Mouse (Mus musculus): ENCODE data around the gene Scn1a. TPM values are rescaled to one million over a fixed set of nuclear protein-coding genes. Genes with fewer than 3 reads are reported as not detected.

Scn1a gene
- 0.41 and 0.57 TPM in 2 replicates for polyA plus RNA-seq (2015; fragmentation: Nextera tagmentation; extraction: Ambion mirVana)

DNA sequence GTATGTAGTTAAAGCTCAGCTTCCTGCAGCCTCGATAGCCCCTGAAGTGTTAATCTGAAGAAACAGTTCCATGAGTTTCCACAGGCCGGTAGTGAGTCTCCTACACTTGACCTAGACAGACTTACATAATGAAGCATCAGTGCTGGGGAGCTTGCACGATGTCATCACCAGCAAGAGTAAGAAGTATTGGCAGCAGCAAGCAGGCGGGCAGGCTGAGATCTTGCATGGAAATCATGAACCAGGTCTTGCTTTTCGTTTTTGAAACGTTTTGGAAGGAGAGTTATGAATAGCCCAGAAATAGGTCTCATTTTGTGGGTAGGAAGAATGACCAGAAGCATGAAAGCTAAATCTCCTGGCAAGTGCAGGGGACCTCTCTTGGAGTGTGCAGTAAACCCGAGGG, at the start of gene Scn1a:
Scn1a (minus strand) TSS at position 130 of the 400 bp plus-strand sequence.
- no peak for DNase-seq (ENCODE audit: low spot score)

DNA sequence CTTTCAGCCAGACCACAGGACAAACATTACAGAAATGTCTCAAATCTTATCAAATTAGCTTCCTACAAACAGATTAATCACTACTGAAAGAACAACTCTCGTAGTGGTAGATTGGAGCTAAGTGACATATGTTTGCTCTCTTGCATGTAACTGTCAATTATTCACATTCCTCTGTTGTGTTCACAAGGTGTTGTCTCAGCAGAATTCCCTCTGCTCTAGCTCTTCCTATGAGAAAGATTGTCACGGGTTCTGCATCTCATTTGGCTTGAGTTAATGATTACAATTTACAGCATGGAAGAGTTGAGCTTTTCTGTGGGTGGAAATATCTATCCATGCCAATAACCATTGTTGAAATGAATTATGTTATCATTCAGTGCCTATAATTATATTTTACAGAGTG, 37.8 kb upstream of the Scn1a start:
- DNase-seq (ENCODE audit: low spot score), result no peak

DNA sequence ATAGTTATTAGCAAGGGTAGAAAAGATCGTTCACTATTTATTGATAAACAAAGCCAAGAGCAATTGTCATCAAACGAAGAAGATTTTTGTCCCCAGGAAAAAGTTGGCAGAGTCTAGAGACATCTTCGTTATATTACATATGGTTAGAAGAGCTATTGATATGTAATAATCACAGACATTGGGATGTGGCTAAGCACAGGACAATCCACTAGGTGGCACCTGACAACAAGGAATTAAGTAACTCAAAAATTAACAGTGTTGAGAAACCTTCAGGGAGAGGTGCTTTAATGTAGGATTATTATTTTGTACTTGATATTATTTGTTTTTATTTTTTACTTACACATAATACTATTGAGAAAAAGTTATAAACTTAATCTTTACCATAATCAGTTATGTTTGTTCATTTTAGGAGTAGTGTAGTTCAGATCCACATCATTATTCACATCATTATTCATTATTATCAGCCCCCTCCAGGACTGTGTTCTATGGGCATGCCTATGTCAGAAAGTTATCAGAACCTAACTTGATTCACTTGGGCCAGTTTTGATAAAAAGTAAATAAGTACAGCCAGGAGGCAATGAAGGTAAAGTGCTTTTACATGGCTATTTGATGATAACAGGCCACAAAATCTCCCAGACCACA, 32.7 kb upstream of the Scn1a start:
- no peak for DNase-seq (ENCODE audit: low spot score)

DNA sequence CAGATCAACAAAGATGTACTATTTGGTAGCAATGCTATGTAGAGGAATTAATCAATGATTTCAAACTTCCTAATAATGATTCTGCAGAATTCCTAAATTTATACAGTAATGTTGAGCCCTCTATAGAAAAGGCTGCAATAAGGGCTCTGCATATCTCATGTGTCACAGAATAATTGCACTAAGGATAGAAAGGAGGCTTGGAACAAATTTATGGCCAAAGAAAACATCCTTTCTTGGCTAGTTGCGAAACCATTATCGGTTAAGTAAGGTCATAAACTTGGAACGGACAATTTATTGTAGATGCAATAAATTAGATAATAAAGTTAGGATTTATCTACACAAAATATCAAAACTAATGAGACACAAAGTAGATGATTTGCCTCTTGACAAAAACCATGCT, 24.8 kb upstream of the Scn1a start:
- no peak for DNase-seq (ENCODE audit: low spot score)

DNA sequence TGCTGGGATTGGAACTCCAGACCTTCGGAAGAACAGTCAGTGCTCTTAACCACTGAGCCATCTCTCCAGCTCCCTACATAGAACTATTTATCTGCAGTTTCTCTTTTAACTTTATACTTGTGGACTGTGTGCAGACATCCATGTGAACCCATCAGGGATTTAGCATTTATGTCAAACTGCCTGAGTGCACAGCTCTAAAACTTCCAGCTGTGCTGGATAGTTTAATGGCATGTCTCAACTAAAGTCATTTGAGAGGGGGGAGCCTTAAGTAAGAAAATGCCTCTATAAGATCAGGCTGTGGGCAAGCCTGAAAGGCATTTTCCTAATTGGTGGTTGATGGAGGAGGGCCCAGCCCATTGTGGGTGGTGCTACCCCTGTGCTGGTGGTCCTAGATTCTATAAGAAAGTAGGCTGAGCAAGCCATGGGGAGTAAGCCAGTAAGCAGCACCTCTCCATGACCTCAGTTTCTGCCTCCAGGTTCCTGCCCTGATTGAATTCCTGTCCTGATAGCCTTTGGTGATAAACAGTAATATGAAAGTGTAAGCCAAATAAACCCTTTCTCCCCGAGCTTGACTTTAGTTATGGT, 24.3 kb upstream of the Scn1a start:
- DNase-seq (ENCODE audit: low spot score), result no peak

DNA sequence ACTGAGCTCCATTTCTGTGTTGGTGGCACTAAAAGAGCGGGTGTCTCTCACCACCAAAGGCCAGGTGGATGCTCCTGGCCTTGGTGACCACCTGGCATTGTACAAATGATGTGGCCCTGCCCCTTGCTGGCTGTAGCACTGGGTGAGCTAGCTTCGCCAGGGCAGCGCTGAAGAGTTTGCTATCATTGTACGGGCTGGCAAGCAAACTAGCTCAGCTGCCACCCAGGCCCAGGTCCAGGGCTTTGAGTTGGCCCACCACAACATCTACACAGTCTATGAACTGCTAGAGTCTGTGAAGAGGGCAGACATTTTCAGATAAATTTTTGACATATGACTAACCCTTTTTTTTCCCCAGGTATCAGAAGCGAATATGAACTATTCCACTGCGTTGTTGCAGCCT, 23.3 kb upstream of the Scn1a start:
- no peak for DNase-seq (ENCODE audit: low spot score)

DNA sequence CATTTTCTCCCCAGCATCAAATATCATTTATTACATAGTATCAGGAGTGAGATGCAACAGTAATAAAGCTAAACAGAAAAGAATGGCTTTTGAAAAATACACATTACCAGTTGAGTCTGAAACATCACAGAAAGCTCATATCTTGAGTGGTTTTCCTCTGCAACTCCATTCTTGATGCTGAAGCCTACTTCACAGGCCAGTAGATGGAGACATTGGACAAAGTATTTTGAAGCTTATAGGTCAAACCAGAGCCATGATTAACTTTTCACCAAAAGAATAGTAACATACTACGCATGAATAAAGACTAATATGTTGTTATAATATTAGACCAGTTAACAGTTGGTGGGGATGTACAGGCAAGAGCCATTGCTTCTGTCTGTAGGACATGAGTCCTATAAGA, 21.8 kb upstream of the Scn1a start:
- DNase-seq (ENCODE audit: low spot score), result no peak

DNA sequence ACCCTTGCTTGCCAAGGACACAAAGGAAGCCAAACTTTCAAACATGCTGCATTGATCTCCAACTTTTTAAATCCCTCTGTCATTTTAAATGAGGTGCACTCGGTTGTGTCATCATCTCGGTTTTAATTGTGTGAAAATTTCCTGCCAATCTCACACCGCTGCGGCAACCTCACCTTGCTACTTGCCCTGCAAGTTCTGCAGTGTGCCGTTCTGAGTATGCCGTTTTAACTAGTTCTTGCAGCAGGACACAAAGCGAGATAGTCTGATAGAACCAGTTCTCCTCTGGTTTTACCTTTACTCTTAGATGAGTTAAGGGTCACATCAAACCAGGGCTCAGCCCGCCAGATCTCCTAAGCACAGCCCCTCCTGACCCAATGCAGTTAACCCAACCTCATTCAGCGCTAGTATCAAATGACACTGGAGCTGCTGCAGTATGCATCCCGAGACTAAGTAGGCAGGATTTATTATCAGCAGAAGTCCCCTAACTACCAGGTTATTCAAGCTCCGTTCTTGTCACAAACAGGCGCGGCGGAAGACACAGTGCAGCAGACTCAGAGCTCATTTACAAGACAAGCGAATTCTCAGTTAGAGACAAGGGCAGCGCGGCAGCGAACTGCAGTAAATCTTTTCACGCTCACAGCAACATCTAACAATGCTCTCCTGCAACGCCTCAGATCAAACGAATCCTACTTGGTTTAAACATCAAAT, 722 bp downstream of the Scn1a start:
- DNase-seq (ENCODE audit: low spot score), result no peak

DNA sequence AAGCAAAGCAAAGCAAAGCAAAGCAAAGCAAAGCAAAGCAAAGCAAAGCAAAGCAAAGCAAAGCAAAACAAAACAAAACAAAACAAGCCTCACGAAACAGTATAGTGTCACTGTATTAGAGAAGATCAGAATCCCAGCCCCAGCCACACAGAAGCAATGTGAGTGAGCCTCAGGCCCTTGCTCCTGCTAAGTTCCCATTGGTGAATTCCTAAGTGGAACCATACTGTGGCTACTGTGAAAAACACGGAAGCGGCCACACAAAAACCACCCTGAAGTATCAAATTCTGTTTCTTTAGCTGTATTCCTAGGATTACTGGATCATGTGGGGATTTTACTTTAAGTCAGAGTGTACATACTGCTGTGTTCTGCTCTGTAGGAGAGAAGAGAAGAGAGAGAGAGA, 4.4 kb downstream of the Scn1a start:
- DNase-seq (ENCODE audit: low spot score), result no peak

DNA sequence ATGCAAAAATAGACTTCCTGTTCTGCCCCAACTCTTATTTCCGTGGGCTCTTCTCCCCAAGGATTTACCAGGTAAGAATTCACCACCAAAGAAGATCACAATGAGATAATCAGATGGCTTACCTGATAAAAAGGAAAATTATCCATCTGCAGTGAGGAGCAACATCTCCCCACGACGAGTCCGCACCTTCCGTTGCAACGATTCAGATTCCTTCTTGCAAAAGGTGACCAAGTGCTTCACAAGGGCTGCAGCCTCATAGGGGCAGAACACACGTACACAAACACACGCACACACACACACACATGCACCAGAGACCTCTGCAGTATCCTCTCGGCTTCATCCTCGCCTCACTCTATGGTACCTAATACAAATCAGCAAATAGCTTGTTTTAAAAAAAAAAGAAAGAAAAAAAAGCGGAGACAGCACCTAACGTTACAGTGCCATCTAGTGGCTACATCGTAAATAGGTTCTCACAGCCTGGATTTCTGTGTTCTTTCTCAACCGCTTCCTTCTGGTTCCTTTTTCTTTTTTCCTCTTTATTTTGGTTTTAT, 30.8 kb downstream of the Scn1a start:
- peak; percentile 30 for DNase-seq (ENCODE audit: low spot score)

DNA sequence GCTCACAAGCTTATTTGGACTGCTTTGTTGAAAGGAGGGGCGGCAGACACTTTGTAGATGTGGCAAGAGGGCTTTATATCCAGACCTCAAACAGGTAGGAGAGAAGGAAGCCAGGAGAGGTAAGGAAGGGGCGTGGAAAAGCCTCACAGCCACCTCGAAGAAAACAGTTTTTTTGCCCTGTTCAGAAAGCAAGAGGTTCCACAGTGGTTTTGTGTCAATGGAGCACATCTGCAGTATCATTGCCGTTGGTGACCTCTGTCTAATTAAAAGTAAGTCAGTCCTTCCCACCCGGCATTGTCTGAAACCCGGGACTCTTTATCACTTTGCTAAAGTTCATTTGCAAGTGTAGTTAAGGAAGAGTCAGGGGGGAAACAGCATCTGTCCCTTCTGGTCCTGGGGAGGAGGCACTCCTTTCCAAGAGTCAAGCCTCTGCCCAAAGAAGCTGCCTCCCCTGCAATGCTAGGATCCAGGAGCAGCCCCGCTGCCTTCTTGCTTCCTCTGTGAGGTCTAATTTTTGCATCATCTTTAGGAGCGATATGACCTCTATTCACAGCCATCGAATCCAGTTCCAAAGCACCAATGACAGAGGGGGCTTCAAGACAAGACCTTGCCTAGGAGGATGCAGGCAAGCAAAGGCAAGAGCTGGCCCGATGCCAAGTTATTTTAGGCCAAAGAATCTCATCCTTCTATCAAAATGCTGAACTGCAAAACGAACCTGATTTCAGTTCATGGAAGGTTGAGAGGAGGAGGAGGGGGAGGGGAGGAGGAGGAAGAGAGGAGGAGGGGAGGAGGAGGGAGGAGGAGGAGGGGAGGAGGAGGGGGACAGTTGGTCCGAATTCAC, 31.5 kb downstream of the Scn1a start:
- DNase-seq (ENCODE audit: low spot score), result no peak

DNA sequence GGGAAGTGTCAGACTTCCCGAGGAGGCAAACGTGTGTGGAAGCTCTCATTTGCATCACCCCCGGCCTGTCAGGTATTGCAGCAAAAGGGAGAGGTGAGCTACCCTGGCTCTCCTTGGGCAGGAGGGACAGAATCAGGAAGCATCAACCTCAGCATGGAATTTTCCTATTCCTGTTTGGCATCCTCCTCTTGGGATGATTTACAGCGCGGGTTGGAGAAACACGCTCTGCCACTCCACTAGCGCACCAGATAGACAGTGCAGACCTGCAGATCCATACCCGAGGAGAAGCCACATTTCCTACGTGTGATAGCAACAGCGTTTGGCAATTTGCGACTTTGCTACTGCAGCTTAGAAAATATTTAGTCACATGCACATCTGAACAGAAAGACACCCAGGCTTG, 32.2 kb downstream of the Scn1a start:
- DNase-seq (ENCODE audit: low spot score), result no peak

DNA sequence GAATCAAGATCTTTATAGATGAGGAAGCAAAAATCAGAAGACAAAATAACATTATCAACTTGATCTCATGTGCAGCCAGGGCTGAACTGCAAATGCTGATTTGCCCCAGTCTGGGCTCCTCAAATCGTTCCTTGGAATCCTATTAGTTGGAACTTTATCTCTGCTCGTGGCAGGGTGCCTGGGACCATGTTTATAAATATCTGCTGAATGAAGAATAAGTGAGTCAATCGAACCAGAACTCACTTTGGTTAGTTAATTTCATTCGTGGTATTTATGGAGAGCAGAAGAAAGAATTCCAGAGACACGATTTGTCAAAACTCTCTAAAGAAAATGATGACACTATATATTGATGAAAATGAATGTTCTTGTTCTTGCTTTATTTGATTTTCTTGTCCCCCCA, 48.1 kb downstream of the Scn1a start:
- no peak for DNase-seq (ENCODE audit: low spot score)

DNA sequence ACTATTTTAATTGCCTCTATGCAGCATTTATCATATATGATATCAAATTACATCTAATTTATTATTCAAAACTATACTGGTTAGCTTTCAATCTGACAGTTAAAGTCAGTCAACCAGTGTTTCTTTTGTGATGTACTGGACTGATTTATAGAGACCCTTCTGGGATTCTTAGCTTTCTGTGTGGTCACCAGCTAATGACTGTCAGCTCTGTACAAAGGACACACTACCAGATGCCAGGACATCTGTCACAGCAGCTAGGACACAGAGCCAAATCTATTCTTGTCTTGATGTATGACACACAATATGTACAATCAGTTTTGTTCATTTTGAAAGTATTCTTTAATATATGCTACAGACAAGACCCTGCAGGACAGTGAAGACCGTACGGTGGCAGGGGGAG, 72.7 kb downstream of the Scn1a start:
- DNase-seq (ENCODE audit: low spot score), result no peak

DNA sequence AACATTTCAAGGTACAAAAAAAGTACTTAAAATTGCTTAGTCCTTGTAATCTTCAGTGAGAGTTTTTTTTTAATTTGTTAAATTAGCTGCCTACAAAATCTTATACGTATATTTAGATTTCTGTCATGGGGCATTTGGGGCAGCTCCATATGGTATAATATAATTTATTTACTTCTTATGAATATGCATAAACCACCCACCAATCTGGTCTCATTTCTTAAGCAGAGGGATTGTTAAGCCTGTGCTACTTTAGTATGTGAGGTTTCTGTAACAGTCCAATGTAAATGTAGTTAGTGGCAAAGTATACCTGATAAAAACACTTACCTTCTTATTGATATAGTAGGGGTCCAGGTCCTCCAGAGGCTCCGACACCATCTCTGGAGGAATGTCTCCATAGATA, 90.0 kb downstream of the Scn1a start:
- DNase-seq (ENCODE audit: low spot score), result no peak

DNA sequence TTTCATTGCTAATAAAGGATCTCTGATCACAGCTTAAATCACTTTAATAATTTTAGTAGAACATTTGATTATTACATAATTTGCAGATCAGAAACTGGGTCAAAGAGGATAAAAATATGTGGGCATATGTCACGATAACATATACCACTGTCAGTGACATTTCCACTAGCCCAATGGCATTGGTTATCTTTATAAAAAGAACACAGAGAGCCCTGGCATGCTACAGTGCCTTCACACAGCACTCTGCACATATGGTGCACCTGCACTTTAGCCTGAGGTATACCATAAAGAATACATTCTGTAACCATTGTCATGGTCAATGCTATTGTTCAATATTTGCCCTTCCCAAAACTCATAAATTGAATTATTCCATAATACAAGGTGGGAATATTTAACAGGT, 94.0 kb downstream of the Scn1a start:
- DNase-seq (ENCODE audit: low spot score), result no peak

DNA sequence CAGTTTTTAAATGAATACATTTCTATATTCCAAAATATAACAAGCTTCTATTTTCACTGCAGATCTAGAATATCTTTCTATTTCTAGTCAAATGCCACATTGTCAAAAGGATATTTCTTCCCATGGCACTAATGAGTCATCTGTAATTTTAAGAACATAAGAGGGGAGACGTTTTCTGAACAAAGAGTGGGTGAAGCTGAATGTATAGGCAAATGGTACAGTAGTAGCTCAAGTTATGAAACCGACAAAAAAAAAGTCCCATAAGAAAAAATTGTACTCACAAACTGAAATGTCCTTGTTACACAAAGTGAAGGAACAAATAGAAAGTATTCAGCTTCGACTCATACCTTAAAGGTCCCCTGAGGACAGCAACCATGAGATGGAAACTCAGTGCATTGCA, 94.5 kb downstream of the Scn1a start:
- no peak for DNase-seq (ENCODE audit: low spot score)

DNA sequence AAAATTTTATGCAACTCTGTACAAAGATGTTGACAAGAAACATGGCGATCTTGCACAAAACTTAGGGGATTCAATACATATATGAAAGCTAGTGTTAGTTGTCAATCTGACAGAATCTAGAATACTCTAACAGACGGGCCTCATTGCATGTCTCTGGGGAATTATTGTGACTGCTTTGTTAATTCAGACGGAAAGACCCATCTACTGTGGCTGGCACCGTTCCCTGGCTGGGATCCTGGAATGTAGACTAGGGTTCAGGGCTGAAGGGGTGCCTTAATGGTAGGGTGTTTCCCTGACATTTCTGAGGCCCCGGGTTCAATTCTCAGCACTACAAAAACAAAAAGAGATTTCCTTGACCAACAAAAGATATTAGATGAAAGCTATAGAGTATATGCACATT, 103.2 kb downstream of the Scn1a start:
- DNase-seq (ENCODE audit: low spot score), result no peak

DNA sequence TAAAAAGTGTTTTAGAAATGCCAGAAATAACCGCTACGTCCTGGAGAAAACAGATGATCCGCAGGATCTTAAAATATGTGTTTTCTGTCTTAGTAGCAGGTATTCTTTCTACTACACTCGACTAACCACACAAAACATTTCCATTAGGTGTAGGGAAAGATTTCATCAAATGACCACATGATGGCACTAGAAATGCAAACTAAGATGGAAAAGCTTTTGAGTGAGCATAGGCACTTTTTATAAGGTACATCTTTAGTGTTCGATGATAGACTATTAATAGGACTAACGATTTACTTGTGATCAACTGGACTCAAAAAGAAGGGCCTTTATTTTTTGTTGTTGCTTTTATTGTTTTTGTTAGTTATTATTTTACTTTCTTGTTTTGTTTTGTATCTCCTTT, 104.2 kb downstream of the Scn1a start:
- no peak for DNase-seq (ENCODE audit: low spot score)

DNA sequence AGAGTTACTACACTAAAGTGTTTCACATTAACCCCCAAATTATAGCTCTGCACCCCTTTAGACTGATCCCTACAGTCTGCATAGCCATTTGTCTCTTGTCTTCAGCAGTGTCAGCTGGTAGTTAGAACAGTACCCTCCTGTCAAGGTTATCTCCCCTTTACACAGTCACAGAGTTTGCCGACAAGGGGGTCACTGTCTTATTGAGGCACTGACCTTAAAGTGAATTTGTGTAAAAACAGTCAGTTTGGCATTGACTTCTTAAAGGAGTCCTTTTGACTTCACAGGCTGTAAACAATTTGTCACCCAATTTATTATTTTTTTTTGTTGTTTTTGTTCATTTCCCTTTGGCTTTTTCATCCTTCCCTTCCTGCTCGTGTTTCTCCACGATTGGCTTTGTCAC, 168.1 kb downstream of the Scn1a start:
- no peak for DNase-seq (ENCODE audit: low spot score)

DNA sequence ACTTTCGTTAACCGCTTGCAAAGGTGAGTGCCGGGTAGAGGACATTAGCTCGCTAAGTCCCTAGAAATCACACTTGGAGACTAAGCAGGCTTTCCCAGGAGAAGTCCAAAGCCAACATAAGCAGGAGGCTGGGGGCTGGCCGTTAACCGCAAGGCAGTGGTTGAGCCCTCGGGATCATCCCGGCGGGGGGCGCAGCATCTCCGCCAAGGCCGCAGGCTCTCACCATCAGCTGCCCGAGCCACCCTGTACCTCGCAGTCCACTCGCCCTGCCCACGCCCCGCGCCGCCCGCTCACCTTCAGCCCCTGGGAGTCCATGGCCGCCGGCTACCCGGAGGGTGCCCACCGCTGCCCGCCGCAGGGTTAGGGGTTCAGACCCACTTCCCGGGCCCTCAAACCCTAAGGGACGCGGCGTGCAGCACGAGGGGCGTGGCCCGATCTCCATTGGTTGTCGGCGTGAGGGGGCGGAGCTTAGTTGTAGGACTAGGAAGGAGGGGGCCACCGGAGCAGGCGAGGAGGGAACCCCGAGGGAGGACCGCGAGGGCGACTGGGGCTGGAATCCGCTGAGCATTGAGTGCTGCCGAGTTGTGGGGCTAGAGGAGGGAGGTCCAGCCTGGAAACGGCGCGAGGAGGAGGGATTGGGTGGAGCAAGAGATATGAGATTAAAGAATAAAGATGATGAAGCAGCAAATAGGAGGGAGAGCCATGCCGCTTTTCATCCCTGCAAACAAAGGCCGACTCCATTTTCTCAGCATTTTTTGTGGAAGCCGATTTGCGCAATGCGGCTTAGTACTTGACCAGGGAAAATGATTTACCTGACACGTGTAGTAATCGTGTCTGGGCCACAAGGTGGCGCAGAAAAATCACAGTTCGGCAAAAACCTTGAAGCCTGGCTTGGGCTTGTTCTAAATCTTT, 184.2 kb downstream of the Scn1a start, which contains the start of gene Ttc21b:
Ttc21b (minus strand) TSS at position 398 of the 912 bp plus-strand sequence.
- DNase-seq (ENCODE audit: low spot score), result peak; percentile 93

Data from thymus, postnatal 0 days (tissue).